Mouse (Mus musculus) embryonic facial prominence, embryonic 11.5 days (tissue): ENCODE data around the gene Myo1a. TPM values are rescaled to one million over a fixed set of nuclear protein-coding genes. Genes with fewer than 3 reads are reported as not detected.

Source experiments
- ATAC-seq: fragments of 200-750 bp; cut with Nextera tagmentation; replicated peaks from 2 replicates; pipeline ENCODE4 v1.8.0; 2017; ENCODE audit warnings: low read depth; ENCODE audit not compliant: insufficient number of reproducible peaks, low FRiP score, low TSS enrichment
- DNase-seq: peaks from one replicate; pipeline ENCODE4 v3.0.0-alpha.2; 2015; ENCODE audit warnings: low spot score
- H3K27ac ChIP-seq: fragments of 300-500 bp; sonication (generic); replicated peaks from 2 replicates; pipeline ENCODE4 v1.5.1; 2014; ENCODE audit warnings: mild to moderate bottlenecking, low read depth, low read length, control low read depth
- H3K27me3 ChIP-seq: fragments of 300-500 bp; sonication (generic); 2 replicates; pipeline ENCODE4 v1.6.1; 2014; ENCODE audit warnings: mild to moderate bottlenecking, low read length, moderate library complexity, mixed read lengths; ENCODE audit not compliant: control insufficient read depth, insufficient read depth
- H3K36me3 ChIP-seq: fragments of 300-500 bp; sonication (generic); replicated peaks from 2 replicates; pipeline ENCODE4 v1.6.1; 2014; ENCODE audit warnings: low read depth, mild to moderate bottlenecking, low read length, moderate library complexity, mixed read lengths; ENCODE audit not compliant: control insufficient read depth, insufficient read depth
- H3K4me1 ChIP-seq: fragments of 300-500 bp; sonication (generic); 2 replicates; pipeline ENCODE4 v1.6.1; 2014; ENCODE audit warnings: low read length, mixed read lengths; ENCODE audit not compliant: control insufficient read depth, insufficient read depth
- H3K4me2 ChIP-seq: fragments of 300-500 bp; sonication (generic); 2 replicates; pipeline ENCODE4 v1.6.1; 2014; ENCODE audit warnings: low read depth, mild to moderate bottlenecking, control low read depth, low read length, moderate library complexity
- H3K4me3 ChIP-seq: fragments of 300-500 bp; sonication (generic); 2 replicates; pipeline ENCODE4 v1.5.1; 2014; ENCODE audit warnings: low read depth, low read length, control low read depth
- H3K9ac ChIP-seq: fragments of 300-500 bp; sonication (generic); replicated peaks from 2 replicates; pipeline ENCODE4 v1.6.1; 2014; ENCODE audit warnings: mild to moderate bottlenecking, control low read depth, low read length
- H3K9me3 ChIP-seq: fragments of 300-500 bp; sonication (generic); replicated peaks from 2 replicates; pipeline ENCODE4 v1.6.1; 2016; ENCODE audit warnings: mild to moderate bottlenecking, low read length, inconsistent platforms, mixed read lengths; ENCODE audit not compliant: control insufficient read depth
- WGBS: fragments of 180-500 bp; shearing (Covaris S2); extraction: QIAGEN DNeasy Blood & Tissue Kit; methylation state at CpG from one replicate; pipeline ENCODE4 v1.1.7; 2014; 5-methylcytosine and 5-hydroxymethylcytosine counted together
- polyA plus RNA-seq: library from polyadenylated mRNA; unstranded; fragments of >200 nt; fragmentation: Nextera tagmentation; extraction: Ambion mirVana; gene quantifications from 2 replicates; pipeline ENCODE4 v1.2.1, GENCODE M21; 2014

The Myo1a gene
- polyA plus RNA-seq, 1 experiment from 2014 or later = 0.55 TPM

DNA sequence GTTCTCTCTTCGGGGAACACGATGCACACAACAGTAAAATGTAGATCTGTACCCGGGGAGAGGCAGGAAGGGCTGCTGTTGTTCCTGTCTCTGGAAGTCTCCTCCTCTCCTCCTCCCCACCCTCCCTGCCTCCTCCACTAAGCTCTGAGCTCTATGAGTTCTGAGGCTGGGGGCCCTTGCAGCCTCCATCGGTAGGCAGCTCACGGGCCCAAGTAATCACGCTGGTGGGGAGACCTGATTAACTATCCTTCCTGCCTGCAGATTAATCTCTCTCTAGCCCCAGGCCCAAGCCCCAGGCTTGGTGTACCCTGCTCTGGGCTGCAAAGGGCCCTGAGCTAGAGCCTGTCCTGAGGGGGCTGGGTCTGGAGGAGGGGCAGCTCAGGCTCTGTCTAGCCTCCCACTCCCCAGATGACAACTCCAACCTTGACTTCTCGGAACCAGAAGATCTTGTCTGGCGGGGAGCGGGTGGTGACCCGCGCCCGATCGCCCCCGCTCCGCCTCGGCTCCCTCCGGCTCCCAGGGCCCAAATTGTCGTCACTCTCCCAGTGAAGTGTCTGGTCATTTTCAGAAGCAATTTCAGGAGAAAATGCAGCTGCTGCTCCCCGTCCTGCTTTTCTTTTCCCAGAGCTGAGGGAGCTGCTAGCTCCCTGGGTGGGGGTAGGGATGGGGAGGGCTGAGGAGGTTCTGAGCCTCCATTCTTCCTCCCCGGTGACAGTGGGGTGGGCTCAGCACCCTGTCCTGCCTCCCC is 16.9 kb downstream of the Myo1a start:
- no peak overlapping the region for H3K4me3 ChIP-seq
- H3K4me2 ChIP-seq = 0 out of 2 replicates have a peak overlapping the region, but pooled peaks have one; percentile 2
- peak; percentile 29 for DNase-seq
- H3K27me3 ChIP-seq = peaks cover 2% of the 10 kb centered on the region; the same call in 1 of the 2 replicates
- H3K4me1 ChIP-seq = no peaks in the 10 kb centered on the region
- H3K9ac ChIP-seq = peak overlapping the region; percentile 11; the same call in 1 of the 2 replicates
- H3K9me3 ChIP-seq = no peaks in the 10 kb centered on the region
- peak; percentile 70; the same call in 1 of the 2 replicates for ATAC-seq
- 10% methylated on average over 20 of the region's 20 CpGs for WGBS
- no peaks in the 10 kb centered on the region for H3K36me3 ChIP-seq
- no peak overlapping the region; the same call in 1 of the 2 replicates for H3K27ac ChIP-seq

DNA sequence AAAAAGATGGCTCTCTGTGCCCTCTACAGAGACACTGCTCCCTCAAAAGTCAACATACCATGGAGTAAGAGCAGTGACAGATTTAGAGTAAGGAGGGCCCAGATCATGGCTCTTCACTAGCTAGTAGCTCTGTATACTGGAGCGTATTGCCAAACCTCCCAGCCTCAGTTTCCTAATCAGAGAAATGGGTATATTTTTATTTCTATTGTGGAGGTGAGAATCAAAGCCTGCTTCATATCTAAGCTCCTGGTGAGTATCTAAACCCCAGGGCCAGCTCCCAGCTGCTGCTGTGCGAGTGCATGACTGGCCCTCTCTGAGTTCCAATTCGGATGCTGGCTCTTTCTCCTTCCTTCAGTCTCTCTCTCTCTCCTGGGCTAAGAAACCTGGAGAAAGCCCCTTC is 19.2 kb downstream of the Myo1a start, which contains the start of gene Tac2:
Gene Tac2 (plus strand): TSS at position 301 of the 400 bp plus-strand sequence.
- H3K4me2 ChIP-seq = no peak within 1 kb of the TSS
- H3K27me3 ChIP-seq = peaks cover 2% of the 10 kb centered on the region; the same call in 1 of the 2 replicates
- H3K4me1 ChIP-seq = no peaks in the 10 kb centered on the region
- no peak within 1 kb of the TSS for H3K27ac ChIP-seq
- 83% methylated on average over 3 of the region's 3 CpGs for WGBS
- no peak within 1 kb of the TSS for H3K4me3 ChIP-seq
- DNase-seq (no peak), ATAC-seq (no peak)
- H3K36me3 ChIP-seq = no peaks in the 10 kb centered on the region
- H3K9me3 ChIP-seq = no peaks in the 10 kb centered on the region
- H3K9ac ChIP-seq = no peak within 1 kb of the TSS

DNA sequence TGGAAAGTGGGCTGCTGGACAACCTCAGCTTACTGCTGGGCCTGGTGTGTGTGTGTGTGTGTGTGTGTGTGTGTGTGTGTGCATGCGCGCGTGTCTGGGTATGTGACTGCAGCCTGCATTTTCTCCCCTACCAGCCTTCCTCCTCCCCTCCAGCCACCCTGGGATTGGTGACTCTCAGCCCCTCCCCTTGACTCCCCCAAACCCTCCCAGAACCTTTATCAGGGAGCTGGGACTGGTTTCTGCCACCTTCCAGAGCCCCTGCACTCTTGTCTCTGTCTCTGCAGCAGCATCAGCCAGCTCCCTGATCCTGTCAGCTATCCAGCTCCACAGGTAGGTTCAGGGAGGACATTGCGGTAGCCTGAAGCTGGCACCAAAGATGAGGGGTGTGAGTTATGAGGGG is 20.2 kb downstream of the Myo1a start:
- Histone ChIP-seq H3K4me2 (no peak overlapping the region), H3K27ac (no peak overlapping the region), H3K9me3 (no peaks in the 10 kb centered on the region), H3K4me1 (no peaks in the 10 kb centered on the region), H3K4me3 (no peak overlapping the region), H3K27me3 (peaks cover 2% of the 10 kb centered on the region; the same call in 1 of the 2 replicates), H3K9ac (no peak overlapping the region), H3K36me3 (no peaks in the 10 kb centered on the region)
- DNase-seq (no peak), ATAC-seq (no peak)
- WGBS = 80% methylated on average over 4 of the region's 4 CpGs

DNA sequence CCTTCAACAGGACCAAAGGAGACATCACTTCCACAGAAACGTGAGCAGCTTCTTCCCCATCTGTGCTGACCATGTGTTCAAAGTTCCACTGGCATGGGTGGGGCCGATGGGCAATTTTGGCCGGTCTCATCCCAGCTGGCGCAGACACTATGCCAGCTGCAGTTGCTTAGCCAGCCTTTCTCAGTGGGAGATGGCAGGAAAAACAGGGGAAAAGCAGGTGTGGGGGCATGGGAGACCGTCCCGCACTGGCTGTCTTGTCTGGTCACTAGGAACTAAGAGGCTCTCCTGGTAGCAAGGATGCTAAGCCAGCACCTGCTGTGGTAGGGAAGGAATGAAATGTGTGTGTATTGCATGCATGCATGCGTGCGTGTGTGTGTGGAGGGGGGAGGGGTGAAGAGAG is 23.5 kb downstream of the Myo1a start:
- H3K4me2 ChIP-seq = no peak overlapping the region
- ATAC-seq (no peak), DNase-seq (no peak)
- WGBS = 73% methylated on average over 8 of the region's 8 CpGs
- no peak overlapping the region for H3K4me3 ChIP-seq
- no peaks in the 10 kb centered on the region for H3K9me3 ChIP-seq
- no peaks in the 10 kb centered on the region for H3K27me3 ChIP-seq
- no peaks in the 10 kb centered on the region for H3K36me3 ChIP-seq
- no peaks in the 10 kb centered on the region for H3K4me1 ChIP-seq
- H3K27ac ChIP-seq = no peak overlapping the region
- no peak overlapping the region for H3K9ac ChIP-seq

DNA sequence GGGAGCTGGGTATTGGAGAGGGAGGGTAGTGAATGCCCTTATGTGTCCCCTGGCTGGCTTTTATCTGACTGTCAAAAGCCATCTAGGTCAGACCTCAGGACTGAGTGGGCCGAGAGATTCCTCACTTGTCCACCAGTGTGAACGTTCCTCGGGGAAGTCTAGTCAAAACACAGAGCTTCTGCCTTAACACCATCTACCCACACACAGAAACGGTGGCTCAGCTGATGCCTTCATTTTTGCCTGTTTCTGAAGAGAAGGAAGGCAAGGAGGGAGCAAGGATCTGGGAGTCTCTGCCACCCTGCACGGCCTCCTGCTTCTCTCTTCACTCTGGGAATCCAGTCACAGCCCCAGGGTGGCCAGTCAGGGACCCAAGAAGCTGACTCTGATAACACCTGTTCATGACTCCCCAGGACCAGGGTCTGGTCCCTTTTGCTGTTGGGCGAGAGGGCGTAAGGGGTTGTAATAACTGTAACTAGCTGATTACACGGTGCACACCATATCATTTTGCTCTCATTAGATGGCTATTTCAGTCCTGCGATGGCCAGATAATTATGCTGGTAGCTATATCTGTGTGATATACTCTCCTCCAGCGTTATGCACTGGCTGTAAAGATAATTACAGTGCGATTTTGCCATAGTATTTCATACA is 25.4 kb downstream of the Myo1a start:
- WGBS = 60% methylated on average over 11 of the region's 11 CpGs
- Histone ChIP-seq H3K27me3 (no peaks in the 10 kb centered on the region), H3K27ac (no peak overlapping the region), H3K36me3 (no peaks in the 10 kb centered on the region), H3K9me3 (no peaks in the 10 kb centered on the region), H3K9ac (no peak overlapping the region), H3K4me2 (no peak overlapping the region), H3K4me3 (no peak overlapping the region), H3K4me1 (no peaks in the 10 kb centered on the region)
- ATAC-seq (no peak), DNase-seq (no peak)

DNA sequence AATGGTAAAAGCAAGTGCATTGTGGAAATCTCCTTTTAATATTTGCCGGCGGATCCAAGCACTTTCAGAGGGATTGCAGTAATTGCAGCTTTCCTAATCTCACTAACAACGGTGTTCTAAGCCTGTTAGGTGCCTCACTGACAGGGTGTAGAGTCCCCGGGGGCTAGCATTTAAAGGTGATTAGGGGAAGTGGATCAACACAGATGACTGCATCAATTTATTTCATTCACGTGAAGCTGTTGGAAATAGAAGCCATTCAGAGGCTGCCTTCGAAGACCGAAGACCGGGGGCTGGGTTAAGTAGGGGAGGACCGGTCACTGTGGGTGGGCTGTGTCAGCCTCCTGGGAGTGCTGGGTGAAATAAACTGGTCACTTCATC is 26.0 kb downstream of the Myo1a start:
- no peak overlapping the region for H3K9ac ChIP-seq
- H3K36me3 ChIP-seq = no peaks in the 10 kb centered on the region
- no peak overlapping the region for H3K4me2 ChIP-seq
- 32% methylated on average over 9 of the region's 9 CpGs for WGBS
- ATAC-seq (no peak), DNase-seq (no peak)
- no peak overlapping the region for H3K4me3 ChIP-seq
- no peaks in the 10 kb centered on the region for H3K4me1 ChIP-seq
- no peaks in the 10 kb centered on the region for H3K9me3 ChIP-seq
- no peaks in the 10 kb centered on the region for H3K27me3 ChIP-seq
- no peak overlapping the region for H3K27ac ChIP-seq

DNA sequence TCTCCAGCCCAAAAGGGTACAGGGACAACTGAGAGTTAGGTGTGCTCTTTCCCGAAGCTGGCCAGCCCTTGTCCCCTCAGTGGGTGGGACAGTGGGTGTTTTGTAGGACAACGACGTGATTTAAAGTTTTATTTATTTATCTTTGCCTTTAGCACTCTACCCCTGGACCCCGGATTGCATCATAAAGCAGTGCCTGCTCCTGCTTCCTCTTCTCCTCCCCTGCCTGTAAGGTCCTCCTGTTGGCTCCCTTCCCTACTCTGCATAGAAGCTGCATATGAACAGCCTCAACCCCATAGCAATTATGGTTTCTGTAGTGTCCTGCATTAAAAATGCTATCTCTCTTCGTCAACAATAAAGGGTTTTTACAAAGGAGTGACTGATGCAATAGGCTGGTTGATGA is 26.4 kb downstream of the Myo1a start:
- Histone ChIP-seq H3K27ac (no peak overlapping the region), H3K4me2 (no peak overlapping the region), H3K4me3 (no peak overlapping the region), H3K9ac (no peak overlapping the region), H3K36me3 (no peaks in the 10 kb centered on the region), H3K27me3 (no peaks in the 10 kb centered on the region), H3K4me1 (no peaks in the 10 kb centered on the region), H3K9me3 (no peaks in the 10 kb centered on the region)
- DNase-seq (no peak), ATAC-seq (no peak)
- WGBS = 40% methylated on average over 5 of the region's 5 CpGs

DNA sequence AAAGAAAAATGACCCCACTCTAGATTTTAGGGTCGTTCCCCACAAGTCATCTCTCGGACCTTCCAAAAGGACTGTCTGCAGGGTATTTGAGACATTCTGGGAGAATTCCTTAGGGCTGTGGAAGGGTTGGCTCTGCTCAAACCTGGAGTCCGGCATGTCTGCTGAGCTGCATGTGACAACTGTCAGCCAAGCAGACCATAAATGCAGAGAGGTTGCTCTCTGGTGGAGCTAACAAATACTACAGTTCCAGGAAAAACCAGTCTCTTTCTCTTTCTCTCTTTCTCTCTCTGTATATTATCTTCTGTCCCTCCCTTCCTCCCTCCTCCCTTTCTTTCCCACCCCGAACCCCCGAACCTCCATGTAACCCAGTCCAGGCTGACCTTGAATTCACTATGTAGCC is 29.5 kb downstream of the Myo1a start:
- ATAC-seq (no peak), DNase-seq (no peak)
- Histone ChIP-seq H3K36me3 (no peaks in the 10 kb centered on the region), H3K27ac (no peak overlapping the region), H3K4me1 (no peaks in the 10 kb centered on the region), H3K4me3 (no peak overlapping the region), H3K27me3 (no peaks in the 10 kb centered on the region), H3K9me3 (no peaks in the 10 kb centered on the region), H3K9ac (no peak overlapping the region), H3K4me2 (no peak overlapping the region)
- 55% methylated on average over 5 of the region's 5 CpGs for WGBS
